Mouse (Mus musculus): ENCODE measurements around the gene Aox4. TPM values are rescaled to one million over a fixed set of nuclear protein-coding genes. Genes with fewer than 3 reads are reported as not detected.

The Aox4 gene
- total and polyA plus RNA-seq, 2 experiments, result not detected

GRCm38 (mm10) chr1:58270807-58271569, 60.8 kb downstream of the Aox4 start:
- no peak overlapping the region for H3K4me3 ChIP-seq (ENCODE audit: insufficient read depth, low read depth, low read length)
- H3K9ac ChIP-seq (ENCODE audit: low read depth, low read length), result no peak overlapping the region
- no peaks in the 10 kb centered on the region for H3K4me1 ChIP-seq (ENCODE audit: control insufficient read depth, insufficient read depth, low read length)
- no peak overlapping the region for H3K27ac ChIP-seq (replicated peaks; ENCODE audit: insufficient read depth, low read depth, low read length)
- TF ChIP-seq POLR2A (IDR thresholded peaks at IDR 0.05; ENCODE audit: extremely low read depth, insufficient read depth, low read length), result no peak
- no peak for TF ChIP-seq CTCF (IDR thresholded peaks at IDR 0.05; ENCODE audit: low read depth, low read length)
- no peaks in the 10 kb centered on the region for H3K36me3 ChIP-seq (ENCODE audit: control insufficient read depth, insufficient read depth, low read length)
- DNase-seq (ENCODE audit: extremely low read depth, low read depth, low spot score), result peak; percentile 38
- 64% methylated on average over 6 of the region's 6 CpGs for WGBS
- H3K27me3 ChIP-seq (ENCODE audit: control insufficient read depth, insufficient read depth, low read length), result no peaks in the 10 kb centered on the region
- no peaks in the 10 kb centered on the region for H3K79me2 ChIP-seq (ENCODE audit: control insufficient read depth, insufficient read depth, low read length)

GRCm38 (mm10) chr1:58275879-58276278, 65.7 kb downstream of the Aox4 start:
- no peaks in the 10 kb centered on the region for H3K4me1 ChIP-seq (ENCODE audit: control insufficient read depth, insufficient read depth, low read length)
- no peaks in the 10 kb centered on the region for H3K27me3 ChIP-seq (ENCODE audit: control insufficient read depth, insufficient read depth, low read length)
- DNase-seq (ENCODE audit: extremely low read depth, low read depth, low spot score), result no peak
- TF ChIP-seq POLR2A (IDR thresholded peaks at IDR 0.05; ENCODE audit: extremely low read depth, insufficient read depth, low read length) (no peak), CTCF (IDR thresholded peaks at IDR 0.05; ENCODE audit: low read depth, low read length) (no peak)
- H3K79me2 ChIP-seq (ENCODE audit: control insufficient read depth, insufficient read depth, low read length), result no peaks in the 10 kb centered on the region
- no peak overlapping the region for H3K4me3 ChIP-seq (ENCODE audit: insufficient read depth, low read depth, low read length)
- H3K9ac ChIP-seq (ENCODE audit: low read depth, low read length), result no peak overlapping the region
- H3K27ac ChIP-seq (replicated peaks; ENCODE audit: insufficient read depth, low read depth, low read length), result no peak overlapping the region
- H3K36me3 ChIP-seq (ENCODE audit: control insufficient read depth, insufficient read depth, low read length), result no peaks in the 10 kb centered on the region
- WGBS, result 48% methylated on average over 9 of the region's 9 CpGs

- TF ChIP-seq CTCF (IDR thresholded peaks at IDR 0.05; ENCODE audit: low read depth, low read length), result no peak
- no peak for TF ChIP-seq POLR2A (IDR thresholded peaks at IDR 0.05; ENCODE audit: extremely low read depth, insufficient read depth, low read length)
Measured at GRCm38 (mm10) chr1:58278026-58278425, 67.8 kb downstream of the Aox4 start, which contains the start of gene Aox2. Aox2 (plus strand) TSS chr1:58278326.

GRCm38 (mm10) chr1:58278513-58278912, 68.3 kb downstream of the Aox4 start:
- Histone ChIP-seq H3K36me3 (ENCODE audit: control insufficient read depth, insufficient read depth, low read length) (no peaks in the 10 kb centered on the region), H3K4me3 (ENCODE audit: insufficient read depth, low read depth, low read length) (no peak overlapping the region), H3K9ac (ENCODE audit: low read depth, low read length) (no peak overlapping the region), H3K27me3 (ENCODE audit: control insufficient read depth, insufficient read depth, low read length) (no peaks in the 10 kb centered on the region), H3K4me1 (ENCODE audit: control insufficient read depth, insufficient read depth, low read length) (no peaks in the 10 kb centered on the region), H3K27ac (replicated peaks; ENCODE audit: insufficient read depth, low read depth, low read length) (no peak overlapping the region), H3K79me2 (ENCODE audit: control insufficient read depth, insufficient read depth, low read length) (no peaks in the 10 kb centered on the region)
- no peak for DNase-seq (ENCODE audit: extremely low read depth, low read depth, low spot score)
- TF ChIP-seq POLR2A (IDR thresholded peaks at IDR 0.05; ENCODE audit: extremely low read depth, insufficient read depth, low read length) (no peak), CTCF (IDR thresholded peaks at IDR 0.05; ENCODE audit: low read depth, low read length) (no peak)
- WGBS, result 78% methylated on average over 7 of the region's 7 CpGs

More at GRCm38 (mm10) chr1:58278026-58278425, 67.8 kb downstream of the Aox4 start, which contains the start of gene Aox2:
- Histone ChIP-seq H3K27me3 (ENCODE audit: control insufficient read depth, insufficient read depth, low read length) (no peaks in the 10 kb centered on the region), H3K4me3 (ENCODE audit: insufficient read depth, low read depth, low read length) (no peak within 1 kb of the TSS), H3K4me1 (ENCODE audit: control insufficient read depth, insufficient read depth, low read length) (no peaks in the 10 kb centered on the region), H3K36me3 (ENCODE audit: control insufficient read depth, insufficient read depth, low read length) (no peaks in the 10 kb centered on the region), H3K79me2 (ENCODE audit: control insufficient read depth, insufficient read depth, low read length) (no peaks in the 10 kb centered on the region), H3K27ac (replicated peaks; ENCODE audit: insufficient read depth, low read depth, low read length) (no peak within 1 kb of the TSS), H3K9ac (ENCODE audit: low read depth, low read length) (no peak within 1 kb of the TSS)
- no peak for DNase-seq (ENCODE audit: extremely low read depth, low read depth, low spot score)
- 76% methylated on average over 5 of the region's 5 CpGs for WGBS

- no peaks in the 10 kb centered on the region for H3K27me3 ChIP-seq (ENCODE audit: control insufficient read depth, insufficient read depth, low read length)
- no peak for DNase-seq (ENCODE audit: extremely low read depth, low read depth, low spot score)
- 84% methylated on average over 4 of the region's 4 CpGs for WGBS
- TF ChIP-seq CTCF (IDR thresholded peaks at IDR 0.05; ENCODE audit: low read depth, low read length) (no peak), POLR2A (IDR thresholded peaks at IDR 0.05; ENCODE audit: extremely low read depth, insufficient read depth, low read length) (no peak)
- H3K79me2 ChIP-seq (ENCODE audit: control insufficient read depth, insufficient read depth, low read length), result no peaks in the 10 kb centered on the region
- no peak overlapping the region for H3K9ac ChIP-seq (ENCODE audit: low read depth, low read length)
- H3K36me3 ChIP-seq (ENCODE audit: control insufficient read depth, insufficient read depth, low read length), result no peaks in the 10 kb centered on the region
- no peaks in the 10 kb centered on the region for H3K4me1 ChIP-seq (ENCODE audit: control insufficient read depth, insufficient read depth, low read length)
- H3K27ac ChIP-seq (replicated peaks; ENCODE audit: insufficient read depth, low read depth, low read length), result no peak overlapping the region
- no peak overlapping the region for H3K4me3 ChIP-seq (ENCODE audit: insufficient read depth, low read depth, low read length)
Measured at GRCm38 (mm10) chr1:58280381-58280780, 70.2 kb downstream of the Aox4 start.

Measured in liver, adult 2 months (tissue).